Mouse (Mus musculus) midbrain, postnatal 0 days (tissue): ENCODE data around the gene Trub1. TPM values are rescaled to one million over a fixed set of nuclear protein-coding genes. Genes with fewer than 3 reads are reported as not detected.

ENCODE experiments used
- ATAC-seq: fragments of 200-750 bp; cut with Nextera tagmentation; 2 replicates; pipeline ENCODE4 v1.8.0; 2017; ENCODE audit warnings: moderate number of reproducible peaks, mild to moderate bottlenecking, moderate TSS enrichment, moderate library complexity; ENCODE audit not compliant: low FRiP score
- DNase-seq: peaks from one replicate; pipeline ENCODE4 v3.0.0-alpha.2; 2015; ENCODE audit warnings: low spot score
- H3K27ac ChIP-seq: fragments of 300-500 bp; sonication (generic); 2 replicates; pipeline ENCODE4 v1.5.1; 2014; ENCODE audit warnings: low read depth, mild to moderate bottlenecking, low read length, mixed read lengths
- H3K27me3 ChIP-seq: fragments of 300-500 bp; sonication (generic); 2 replicates; pipeline ENCODE4 v1.6.1; 2014; ENCODE audit warnings: low read length, control low read depth, mixed read lengths; ENCODE audit not compliant: insufficient read depth
- H3K36me3 ChIP-seq: fragments of 300-500 bp; sonication (generic); 2 replicates; pipeline ENCODE4 v1.6.1; 2014; ENCODE audit warnings: low read length, control low read depth, mixed read lengths; ENCODE audit not compliant: insufficient read depth
- H3K4me1 ChIP-seq: fragments of 300-500 bp; sonication (generic); 2 replicates; pipeline ENCODE4 v1.6.1; 2014; ENCODE audit warnings: mild to moderate bottlenecking, control low read depth, antibody characterized with exemption, low read length, mixed read lengths; ENCODE audit not compliant: insufficient read depth
- H3K4me2 ChIP-seq: fragments of 300-500 bp; sonication (generic); 2 replicates; pipeline ENCODE4 v1.6.1; 2014; ENCODE audit warnings: low read depth, mild to moderate bottlenecking, low read length, mixed read lengths; ENCODE audit not compliant: poor library complexity, severe bottlenecking
- H3K4me3 ChIP-seq: fragments of 300-500 bp; sonication (generic); 2 replicates; pipeline ENCODE4 v1.5.1; 2014; ENCODE audit warnings: low read depth, mild to moderate bottlenecking, low read length, moderate library complexity
- H3K9ac ChIP-seq: fragments of 300-500 bp; sonication (generic); replicated peaks from 2 replicates; pipeline ENCODE4 v1.6.1; 2014; ENCODE audit warnings: mild to moderate bottlenecking, low read length, moderate library complexity, mixed read lengths; ENCODE audit not compliant: poor library complexity, severe bottlenecking
- H3K9me3 ChIP-seq: fragments of 300-500 bp; sonication (generic); 2 replicates; pipeline ENCODE4 v1.6.1; 2016; ENCODE audit warnings: low read length, control low read depth
- CTCF ChIP-seq: IDR thresholded peaks from 2 replicates; pipeline ENCODE4 v1.5.1; 2016; ENCODE audit warnings: antibody characterized with exemption, mild to moderate bottlenecking
- WGBS: fragments of 180-500 bp; shearing (Covaris S2); extraction: QIAGEN DNeasy Blood & Tissue Kit; methylation state at CpG from one replicate; pipeline ENCODE4 v1.1.7; 2014; 5-methylcytosine and 5-hydroxymethylcytosine counted together
- polyA plus RNA-seq: library from polyadenylated mRNA; unstranded; fragments of >200 nt; fragmentation: Nextera tagmentation; extraction: Ambion mirVana; gene quantifications from 2 replicates; pipeline ENCODE4 v1.2.1, GENCODE M21; 2015
- total RNA-seq: library from RNA; depleted of rRNA; stranded (reverse); fragments of >200 nt; gene quantifications from 2 replicates; pipeline ENCODE4 v1.2.3, GENCODE M21; 2014

Trub1 gene
- total and polyA plus RNA-seq, 2 experiments from 2014 or later, result 18.3 to 18.5 TPM

GRCm38 (mm10) chr19:57426841-57427240 is 25.9 kb upstream of the Trub1 start:
- H3K9ac ChIP-seq, result no peak overlapping the region
- no peak overlapping the region for H3K4me3 ChIP-seq
- no peaks in the 10 kb centered on the region for H3K36me3 ChIP-seq
- DNase-seq (no peak), ATAC-seq (no peak)
- H3K27ac ChIP-seq, result no peak overlapping the region
- H3K4me2 ChIP-seq, result no peak overlapping the region
- no peaks in the 10 kb centered on the region for H3K9me3 ChIP-seq
- no peaks in the 10 kb centered on the region for H3K27me3 ChIP-seq
- no peaks in the 10 kb centered on the region; the same call in 1 of the 2 replicates for H3K4me1 ChIP-seq
- 95% methylated on average over 8 of the region's 8 CpGs for WGBS
- TF ChIP-seq CTCF, result no peak

GRCm38 (mm10) chr19:57427756-57428438 is 24.8 kb upstream of the Trub1 start:
- no peaks in the 10 kb centered on the region; the same call in 1 of the 2 replicates for H3K4me1 ChIP-seq
- 81% methylated on average over 14 of the region's 14 CpGs for WGBS
- H3K9ac ChIP-seq, result no peak overlapping the region
- no peaks in the 10 kb centered on the region for H3K9me3 ChIP-seq
- ATAC-seq, result no peak
- H3K4me2 ChIP-seq, result no peak overlapping the region
- no peak for DNase-seq
- no peaks in the 10 kb centered on the region for H3K36me3 ChIP-seq
- H3K27ac ChIP-seq, result no peak overlapping the region
- H3K4me3 ChIP-seq, result no peak overlapping the region
- no peak for TF ChIP-seq CTCF
- H3K27me3 ChIP-seq, result no peaks in the 10 kb centered on the region

- no peaks in the 10 kb centered on the region for H3K27me3 ChIP-seq
- H3K36me3 ChIP-seq, result no peaks in the 10 kb centered on the region
- 88% methylated on average over 3 of the region's 3 CpGs for WGBS
- H3K27ac ChIP-seq, result no peak overlapping the region
- no peak for TF ChIP-seq CTCF
- H3K9ac ChIP-seq, result no peak overlapping the region
- no peaks in the 10 kb centered on the region for H3K9me3 ChIP-seq
- no peaks in the 10 kb centered on the region; the same call in 1 of the 2 replicates for H3K4me1 ChIP-seq
- H3K4me3 ChIP-seq, result no peak overlapping the region
- DNase-seq (no peak), ATAC-seq (no peak)
- no peak overlapping the region for H3K4me2 ChIP-seq
These were observed 24.1 kb upstream of the Trub1 start for GRCm38 (mm10) chr19:57428641-57429040.

GRCm38 (mm10) chr19:57429926-57430325 is 22.8 kb upstream of the Trub1 start:
- TF ChIP-seq CTCF, result no peak
- H3K27me3 ChIP-seq, result no peaks in the 10 kb centered on the region
- no peak overlapping the region for H3K4me2 ChIP-seq
- H3K27ac ChIP-seq, result no peak overlapping the region
- no peak overlapping the region for H3K4me3 ChIP-seq
- ATAC-seq (no peak), DNase-seq (no peak)
- no peak overlapping the region for H3K9ac ChIP-seq
- 96% methylated on average over 6 of the region's 6 CpGs for WGBS
- H3K36me3 ChIP-seq, result no peaks in the 10 kb centered on the region
- H3K9me3 ChIP-seq, result no peaks in the 10 kb centered on the region
- no peaks in the 10 kb centered on the region; the same call in 1 of the 2 replicates for H3K4me1 ChIP-seq

- ATAC-seq (no peak), DNase-seq (no peak)
- no peak for TF ChIP-seq CTCF
- Histone ChIP-seq H3K9ac (no peak overlapping the region), H3K4me2 (no peak overlapping the region), H3K27me3 (no peaks in the 10 kb centered on the region), H3K27ac (no peak overlapping the region), H3K4me1 (no peaks in the 10 kb centered on the region; the same call in 1 of the 2 replicates), H3K36me3 (no peaks in the 10 kb centered on the region), H3K9me3 (no peaks in the 10 kb centered on the region), H3K4me3 (no peak overlapping the region)
- 66% methylated on average over 6 of the region's 6 CpGs for WGBS
These were observed 21.2 kb upstream of the Trub1 start for GRCm38 (mm10) chr19:57431476-57431875.

GRCm38 (mm10) chr19:57434024-57434423 is 18.7 kb upstream of the Trub1 start:
- ATAC-seq (no peak), DNase-seq (no peak)
- TF ChIP-seq CTCF, result no peak
- H3K4me3 ChIP-seq, result no peak overlapping the region
- H3K36me3 ChIP-seq, result no peaks in the 10 kb centered on the region
- no peak overlapping the region for H3K27ac ChIP-seq
- 72% methylated on average over 6 of the region's 6 CpGs for WGBS
- H3K4me2 ChIP-seq, result no peak overlapping the region
- no peaks in the 10 kb centered on the region; the same call in 1 of the 2 replicates for H3K4me1 ChIP-seq
- no peak overlapping the region for H3K9ac ChIP-seq
- no peaks in the 10 kb centered on the region for H3K27me3 ChIP-seq
- H3K9me3 ChIP-seq, result no peaks in the 10 kb centered on the region
